Mouse (Mus musculus) forelimb bud, embryonic 11.5 days (tissue): ENCODE results near the gene Tnfrsf1a.

Experiments
- DNase-seq: peaks from one replicate; pipeline ENCODE4 v3.0.0-alpha.2; 2012; ENCODE audit warnings: low read depth, low spot score

Tnfrsf1a gene

DNA sequence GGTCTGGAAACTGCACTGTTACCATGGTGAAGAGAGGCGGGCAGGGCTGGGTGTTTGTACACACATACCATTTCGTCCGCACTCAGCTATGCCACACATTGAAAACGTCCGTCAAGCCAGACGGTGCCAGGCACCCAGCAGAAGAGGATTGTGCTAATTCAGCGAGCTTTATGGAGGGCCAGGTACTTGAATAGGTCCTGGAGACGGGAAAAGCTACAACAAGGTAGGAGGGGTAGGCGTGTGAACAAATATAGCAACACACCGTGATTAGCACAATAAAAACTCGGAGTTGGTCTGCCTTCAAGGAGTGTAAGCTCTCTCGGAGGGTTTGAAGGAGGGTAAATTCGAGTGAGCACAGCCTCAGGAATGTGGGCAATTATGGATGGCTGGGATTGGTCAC is 26.4 kb upstream of the Tnfrsf1a start:
- DNase-seq = no peak

DNA sequence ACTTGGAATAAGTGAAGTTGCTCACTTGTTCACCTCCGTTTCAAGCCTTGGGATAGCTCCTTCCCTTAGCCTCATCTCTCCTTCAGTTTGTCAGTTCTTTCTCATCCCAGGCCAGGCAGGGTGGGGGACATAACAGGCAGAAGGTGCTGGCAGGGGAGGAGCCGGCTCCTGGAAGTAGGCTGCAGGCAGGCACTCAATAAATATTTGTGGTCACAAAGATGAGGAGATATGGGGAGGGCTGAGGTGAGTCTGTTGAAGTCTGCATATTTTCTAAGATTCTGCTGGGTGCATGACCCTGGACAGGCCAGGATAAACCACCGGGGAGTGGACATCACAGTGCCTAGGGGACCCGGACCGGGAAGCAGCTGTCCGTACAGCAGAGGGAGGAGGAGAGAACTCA is 25.6 kb upstream of the Tnfrsf1a start:
- DNase-seq = no peak

DNA sequence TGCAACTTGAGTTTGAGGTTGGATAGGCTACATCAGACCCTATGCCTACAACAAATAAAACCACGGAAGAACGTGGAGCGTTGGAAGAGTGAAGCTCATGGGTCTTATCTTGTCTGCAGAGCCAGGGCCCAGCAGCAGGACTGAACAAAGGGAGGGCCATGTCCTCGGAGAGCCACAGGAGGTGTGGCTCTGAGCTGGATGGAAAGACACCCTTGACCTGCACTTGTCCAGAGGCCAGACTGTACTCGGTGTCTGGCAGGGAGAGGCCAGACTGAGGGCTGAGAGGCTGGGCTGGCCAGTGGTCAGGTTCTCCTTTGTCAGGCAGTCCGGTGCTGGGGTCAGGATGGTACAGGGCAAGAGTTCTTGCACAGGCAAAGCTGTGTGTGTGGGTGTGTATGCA is 23.8 kb upstream of the Tnfrsf1a start:
- DNase-seq = no peak

DNA sequence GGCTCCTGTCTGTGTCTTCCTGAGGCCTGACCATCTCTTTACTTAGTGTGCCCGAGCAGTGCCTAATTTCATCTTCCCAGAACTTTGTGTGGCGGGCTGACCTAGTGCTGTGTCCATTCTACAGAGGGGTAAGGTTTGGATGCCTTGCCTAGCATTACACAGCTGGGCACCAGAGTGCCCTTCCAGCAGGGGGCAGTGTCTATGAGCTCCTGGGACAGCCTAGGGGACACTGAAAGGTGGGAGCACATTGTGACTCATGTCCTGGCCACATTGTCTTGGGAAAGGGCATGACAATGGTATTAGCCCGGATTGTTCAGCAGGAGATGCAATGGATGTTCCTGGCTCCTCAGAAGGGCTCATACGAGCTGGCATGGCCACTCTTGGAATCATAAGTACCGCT is 20.9 kb upstream of the Tnfrsf1a start:
- no peak for DNase-seq

DNA sequence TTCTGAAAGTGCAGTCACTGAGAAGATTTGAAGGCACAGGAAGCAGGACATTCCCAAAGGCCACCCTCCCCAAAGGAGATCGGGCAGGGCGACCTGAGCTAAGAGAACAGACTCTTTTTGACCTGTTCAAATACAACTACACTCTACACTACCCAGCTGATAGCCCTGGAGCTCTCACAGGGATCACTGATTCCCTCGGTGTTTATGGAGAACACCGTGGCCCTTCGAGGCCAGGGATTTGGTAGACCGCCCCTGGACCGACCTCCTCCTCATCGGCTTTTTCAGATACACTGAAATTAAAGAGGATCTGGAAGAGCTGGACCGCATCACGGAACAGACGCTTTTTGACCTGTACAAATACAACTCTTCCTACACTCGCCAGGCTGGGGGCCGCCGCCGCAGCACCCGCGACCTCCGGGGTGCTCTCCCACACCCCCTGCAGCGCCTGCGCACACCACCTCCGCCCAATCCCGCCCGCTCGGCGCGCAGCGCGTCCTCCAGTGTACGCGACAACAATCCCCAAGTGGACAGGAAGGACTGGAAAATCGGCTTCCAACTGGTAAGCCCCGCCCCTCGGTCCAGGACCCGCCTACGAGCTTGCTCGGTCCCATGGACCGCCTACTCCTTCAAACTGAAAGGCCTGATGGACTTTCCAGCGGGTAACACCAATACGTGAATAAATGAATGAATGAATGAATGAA is 18.4 kb upstream of the Tnfrsf1a start:
- peak; percentile 82 for DNase-seq

DNA sequence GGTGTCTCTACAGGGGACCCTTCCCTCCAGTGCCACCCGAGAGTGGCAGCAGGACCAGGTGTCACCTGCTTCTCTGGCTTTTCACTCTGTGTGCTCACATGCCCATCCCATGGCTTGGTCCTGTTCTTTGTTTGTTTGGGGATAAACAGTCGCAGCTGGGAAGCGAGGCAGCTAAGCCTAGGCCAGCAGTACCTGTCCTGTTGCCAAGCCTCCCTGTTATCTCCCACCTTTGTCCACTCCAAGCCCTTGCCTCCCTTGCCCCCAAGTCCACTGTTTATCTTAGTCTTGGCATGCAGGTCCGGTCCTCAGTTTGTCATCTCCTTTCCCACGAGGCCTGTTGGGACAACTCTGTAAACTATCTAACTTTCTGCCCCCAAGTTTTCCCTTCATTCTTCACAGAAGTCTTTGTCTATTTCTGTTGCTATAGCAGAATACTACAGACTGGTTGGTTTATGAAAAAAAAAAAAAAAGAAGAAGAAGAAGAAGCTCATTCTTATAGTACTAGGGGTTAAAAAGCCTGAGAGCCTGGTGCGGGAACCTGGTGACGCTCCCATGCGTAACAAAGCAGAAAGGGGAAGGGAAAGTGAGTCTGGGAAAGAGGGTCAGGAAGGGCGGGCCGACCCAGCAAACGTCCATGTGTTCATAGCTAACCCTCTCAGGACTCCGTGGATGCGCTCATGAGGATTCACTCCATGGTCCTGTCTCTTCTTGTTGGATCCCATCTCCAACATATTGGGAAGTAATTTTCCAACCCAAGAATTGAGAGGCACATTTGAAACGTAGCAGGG is 15.9 kb upstream of the Tnfrsf1a start:
- no peak for DNase-seq

DNA sequence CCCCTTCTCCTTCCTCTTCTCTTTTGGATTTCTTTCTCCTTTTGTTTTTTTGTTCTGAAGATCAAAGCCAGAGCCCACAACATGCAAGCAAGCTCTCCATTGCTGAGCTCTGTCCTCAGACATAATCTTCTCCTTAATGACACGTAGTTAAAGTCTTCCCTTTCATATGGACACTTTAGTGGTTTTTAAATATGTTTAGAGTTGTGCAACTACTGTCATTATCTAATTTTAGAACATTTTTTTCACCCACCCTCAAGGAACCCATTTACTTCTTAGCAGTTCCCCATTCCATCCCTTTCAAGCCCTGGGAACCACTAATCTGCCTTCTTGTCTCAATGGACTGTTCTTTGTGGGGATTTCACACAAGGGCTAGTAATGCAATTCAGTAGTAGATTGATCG is 14.8 kb upstream of the Tnfrsf1a start:
- no peak for DNase-seq

DNA sequence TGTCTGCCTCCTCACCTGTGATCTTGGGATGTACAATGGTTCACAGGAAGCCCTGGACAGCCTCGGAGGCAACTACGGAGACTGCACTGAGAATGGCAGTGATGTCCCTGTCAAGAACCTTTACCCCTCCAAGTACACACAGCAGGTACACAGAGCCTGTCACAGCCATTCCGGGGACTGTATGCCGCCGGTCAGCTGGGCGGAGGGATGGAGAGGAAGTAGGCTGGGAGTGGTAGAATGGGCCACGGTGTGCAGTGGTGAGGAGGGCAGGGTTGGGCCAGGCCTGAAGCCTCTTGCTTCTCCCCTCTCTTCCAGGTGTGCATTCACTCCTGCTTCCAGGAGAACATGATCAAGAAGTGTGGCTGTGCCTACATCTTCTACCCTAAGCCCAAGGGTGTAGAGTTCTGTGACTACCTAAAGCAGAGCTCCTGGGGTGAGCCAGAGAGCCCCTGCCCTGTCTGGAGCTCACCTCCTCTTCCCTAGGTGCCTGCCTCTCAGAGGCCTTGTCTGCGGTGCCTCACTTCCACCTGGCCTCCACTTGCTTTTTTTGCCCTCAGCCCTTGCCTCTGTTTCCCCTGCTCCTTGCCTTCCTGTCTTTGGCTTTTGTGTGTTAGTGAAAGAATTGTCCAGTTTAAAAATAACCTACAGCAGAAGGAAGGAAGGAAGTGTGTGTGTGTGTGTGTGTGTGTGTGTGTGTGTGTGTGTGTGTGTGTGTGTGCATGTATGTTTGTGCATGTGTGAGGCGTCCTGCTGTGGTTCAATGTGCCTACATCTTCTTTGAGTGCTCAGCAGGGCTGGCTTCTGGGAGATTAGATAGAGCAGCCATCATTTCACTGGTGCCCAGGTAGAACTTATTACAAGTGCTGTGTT is 10.1 kb upstream of the Tnfrsf1a start:
- DNase-seq = no peak

DNA sequence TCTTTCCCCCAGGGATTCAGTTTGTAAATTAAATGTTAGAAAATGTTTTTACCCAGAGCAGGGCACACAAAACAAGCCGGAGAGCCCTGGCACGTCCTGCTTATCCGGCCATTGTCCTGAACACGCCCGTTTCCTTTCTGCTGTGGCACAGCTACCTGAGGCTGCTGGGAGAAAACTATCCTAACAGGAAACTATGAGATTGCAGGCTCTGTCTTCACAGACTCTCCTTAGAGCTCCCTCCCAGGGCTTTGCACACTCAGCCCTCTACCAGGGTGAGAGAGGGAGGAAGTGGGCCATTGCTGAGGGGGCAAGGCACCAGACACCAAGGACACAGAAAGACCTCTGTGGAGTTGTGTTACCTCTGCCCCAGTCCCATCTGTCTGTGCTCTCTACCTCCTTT is 8.9 kb upstream of the Tnfrsf1a start:
- DNase-seq = no peak

DNA sequence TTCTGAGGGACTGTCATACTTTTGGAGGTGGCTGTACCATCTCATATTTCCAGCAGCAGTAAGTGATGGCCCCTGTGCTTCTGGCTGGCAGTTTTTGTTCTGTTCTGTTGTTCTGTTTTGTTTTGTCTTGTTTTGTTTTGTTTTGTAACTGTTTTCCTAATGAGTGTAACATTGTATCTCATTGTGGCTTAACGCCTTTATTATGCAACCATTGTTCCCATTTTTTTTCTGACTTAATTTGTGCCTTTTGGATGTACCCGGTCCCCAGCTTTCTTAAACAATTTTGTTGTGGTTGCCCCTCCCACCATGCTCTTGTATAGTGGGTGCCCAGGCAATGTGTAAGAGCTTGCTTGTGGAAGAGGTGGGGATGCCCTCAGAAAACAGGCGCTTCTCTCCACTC is 7.0 kb upstream of the Tnfrsf1a start:
- DNase-seq = no peak

DNA sequence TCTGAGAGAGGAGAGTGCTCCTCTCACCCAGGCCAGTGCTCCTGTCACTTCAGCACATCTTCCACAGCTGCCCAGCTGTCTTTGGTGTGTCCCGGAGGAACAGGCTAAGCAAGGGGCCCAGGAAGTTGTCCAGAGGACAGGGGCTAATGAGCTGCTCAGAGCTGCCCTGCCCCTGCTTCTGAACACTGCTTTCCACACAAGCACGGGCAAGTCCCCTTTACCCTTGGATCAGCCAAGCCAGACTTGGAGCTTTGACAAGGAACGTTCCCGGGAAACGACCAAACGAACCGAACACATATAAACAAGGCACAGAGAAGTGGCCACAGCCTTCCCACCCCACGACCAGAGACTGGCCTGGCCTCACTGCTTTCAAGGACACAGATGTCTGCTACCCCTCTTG is 5.1 kb upstream of the Tnfrsf1a start:
- DNase-seq = no peak

DNA sequence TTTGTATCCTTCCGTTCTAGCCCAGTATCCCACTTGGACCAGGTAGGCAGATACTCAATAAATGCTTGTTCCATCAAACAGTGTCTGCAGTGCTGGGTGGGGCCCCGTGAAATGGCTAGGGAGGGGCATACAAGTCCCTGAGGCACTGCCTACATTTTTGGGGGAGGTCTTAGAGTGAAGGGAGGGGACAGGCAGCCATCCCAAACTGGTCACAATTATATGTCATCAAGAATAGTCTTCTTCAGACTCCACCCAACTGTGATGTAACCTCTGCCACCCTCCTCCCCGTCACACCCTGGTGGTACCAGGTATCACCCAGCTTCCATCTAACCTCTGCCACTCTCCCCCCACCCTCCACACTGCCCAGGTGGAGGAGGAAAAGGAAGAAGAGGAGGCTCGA is 4.3 kb upstream of the Tnfrsf1a start:
- DNase-seq = no peak

DNA sequence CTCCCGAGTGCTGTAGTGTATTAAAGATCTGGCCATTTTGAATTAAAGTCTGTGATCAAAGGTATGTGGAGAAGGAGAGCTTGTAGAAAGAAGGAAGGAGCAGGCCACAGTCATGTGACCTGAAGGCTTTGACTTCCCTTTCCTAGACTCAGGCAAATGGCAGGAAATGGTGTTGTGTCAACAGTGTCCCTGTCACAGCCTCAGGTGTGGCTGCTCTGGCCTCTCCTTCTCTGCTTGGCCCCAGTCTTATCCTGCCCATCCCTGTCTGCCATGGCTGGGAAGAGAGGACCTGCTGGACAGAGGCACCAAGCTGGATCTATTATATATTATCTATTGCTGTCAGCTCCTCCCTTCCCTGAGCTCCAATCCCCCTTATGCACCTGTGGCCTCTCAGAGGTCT is 3.5 kb upstream of the Tnfrsf1a start:
- DNase-seq = no peak

DNA sequence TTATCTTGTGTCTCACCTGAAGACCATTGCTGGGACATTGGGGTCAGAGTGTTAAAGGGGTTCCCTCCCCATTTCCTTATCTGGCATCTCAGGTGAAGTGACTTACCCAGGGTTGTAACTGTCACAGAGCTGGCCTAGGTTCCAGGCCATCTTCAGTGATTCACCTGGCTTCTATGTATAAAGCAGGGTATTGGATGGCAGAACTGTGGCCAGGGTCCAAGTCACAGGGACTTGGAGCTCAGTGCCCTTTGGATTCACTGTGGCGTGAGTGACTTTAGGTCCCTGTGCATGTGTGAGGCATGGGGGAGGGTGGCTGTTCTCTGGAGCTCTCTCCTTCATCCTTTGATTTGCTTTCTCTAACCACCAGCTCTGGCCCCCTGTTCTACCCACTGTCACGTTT is 3.1 kb upstream of the Tnfrsf1a start:
- DNase-seq = no peak

DNA sequence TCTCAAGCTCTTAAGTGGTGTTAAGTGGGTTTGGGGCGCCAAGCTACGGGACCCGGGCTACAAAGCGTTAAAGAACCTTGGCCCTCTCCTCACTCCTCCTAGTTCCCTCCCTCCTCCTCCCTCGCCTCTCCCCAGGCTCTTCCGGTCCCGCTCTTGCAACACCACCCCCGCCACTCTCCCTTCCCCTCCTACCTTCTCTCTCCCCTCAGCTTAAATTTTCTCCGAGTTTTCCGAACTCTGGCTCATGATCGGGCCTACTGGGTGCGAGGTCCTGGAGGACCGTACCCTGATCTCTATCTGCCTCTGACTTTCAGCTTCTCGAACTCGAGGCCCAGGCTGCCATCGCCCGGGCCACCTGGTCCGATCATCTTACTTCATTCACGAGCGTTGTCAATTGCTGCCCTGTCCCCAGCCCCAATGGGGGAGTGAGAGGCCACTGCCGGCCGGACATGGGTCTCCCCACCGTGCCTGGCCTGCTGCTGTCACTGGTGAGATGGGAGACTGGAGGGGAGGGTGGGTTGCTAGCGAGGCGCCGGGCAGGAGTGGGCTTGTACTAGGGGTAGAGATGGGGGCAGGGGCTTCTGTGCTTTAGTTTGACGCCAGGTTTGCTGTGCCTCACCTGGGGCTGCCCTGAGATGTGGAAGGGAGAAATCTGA is 541 bp downstream of the Tnfrsf1a start:
- DNase-seq = peak; percentile 64

DNA sequence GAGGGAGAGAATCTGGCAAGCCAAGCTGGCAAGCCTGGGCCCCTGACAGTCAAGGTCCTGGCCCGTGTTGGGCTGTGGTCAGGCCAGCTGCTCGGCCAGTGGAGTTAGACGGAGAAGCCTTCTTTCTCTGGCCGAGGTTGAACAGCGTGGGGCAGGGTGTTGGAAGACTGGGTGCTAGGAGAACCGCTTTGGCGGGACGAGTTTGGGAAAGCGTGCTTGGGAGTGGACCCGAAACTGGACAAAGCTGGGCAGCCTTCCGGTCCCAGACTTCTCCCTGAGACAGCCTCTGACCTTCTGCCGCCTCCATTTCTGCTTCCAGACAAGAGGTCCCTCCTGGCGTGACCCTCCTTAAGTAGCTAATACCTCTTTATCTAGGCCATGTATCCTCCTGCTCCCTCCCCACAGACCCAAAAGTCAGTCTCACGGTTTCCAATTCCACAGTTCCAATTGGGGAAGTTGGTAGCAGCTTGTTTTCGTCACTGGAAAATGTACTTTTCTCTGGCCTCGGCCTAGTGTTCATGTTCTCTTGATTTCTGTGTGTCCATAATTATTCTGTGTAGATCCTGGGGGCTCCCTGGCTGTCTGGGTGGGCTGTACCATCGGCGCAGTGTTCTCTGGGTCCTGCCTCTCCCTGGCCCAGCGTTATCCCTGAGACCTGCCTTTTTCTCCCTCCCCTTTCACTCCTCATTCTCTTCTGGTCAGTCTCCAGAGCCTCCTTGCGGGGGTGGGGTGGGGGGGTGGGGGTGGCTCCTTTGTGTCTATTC is 1.3 kb downstream of the Tnfrsf1a start:
- no peak for DNase-seq

DNA sequence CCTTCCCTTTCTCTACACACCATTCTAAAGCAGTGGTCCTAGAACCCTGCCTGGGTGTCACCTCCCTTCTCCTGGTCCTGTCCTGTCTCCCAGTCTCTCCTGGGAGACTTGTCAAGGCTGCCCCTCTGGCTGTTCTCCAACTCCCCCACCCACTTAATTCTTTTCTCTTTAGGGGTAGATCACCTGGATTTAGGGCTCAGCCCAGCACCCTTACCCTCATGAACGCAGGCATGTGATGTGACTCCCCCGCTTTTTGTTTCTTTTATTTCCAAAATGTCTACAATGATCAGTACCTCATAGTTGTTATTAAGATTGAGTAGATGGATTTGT is 1.8 kb downstream of the Tnfrsf1a start:
- DNase-seq = no peak

DNA sequence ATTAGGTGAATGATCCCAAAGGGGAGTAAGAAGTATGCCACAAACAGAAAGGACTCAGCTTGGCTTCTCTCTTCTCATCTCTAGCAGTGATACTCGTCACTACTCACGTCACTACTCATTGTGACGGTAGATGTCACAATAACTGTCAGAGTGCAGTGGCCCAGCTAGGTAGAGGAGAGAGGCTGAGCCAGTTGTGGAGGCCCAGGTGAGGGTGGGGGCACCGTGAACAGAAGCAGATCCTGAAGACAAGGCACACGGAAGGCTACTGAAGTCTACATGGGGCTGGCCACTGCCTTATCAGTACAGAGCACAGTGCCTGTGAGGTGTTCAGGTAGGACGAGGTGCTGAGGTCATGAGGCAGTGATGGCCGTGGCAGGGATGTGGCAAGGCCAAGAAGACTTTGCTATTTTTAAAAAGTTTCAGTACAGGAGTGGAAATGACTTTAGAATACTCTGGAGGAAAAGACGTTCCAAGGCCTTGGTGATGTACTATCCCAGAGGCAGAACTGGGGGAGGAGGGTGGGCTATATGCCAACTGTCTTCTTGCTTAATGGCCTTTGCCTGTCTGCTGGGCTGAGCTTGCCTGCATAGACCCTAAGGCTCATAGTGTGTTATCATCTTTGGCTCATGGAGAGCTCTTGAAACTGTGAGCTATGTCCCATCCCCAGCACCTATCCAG is 2.3 kb downstream of the Tnfrsf1a start:
- no peak for DNase-seq

DNA sequence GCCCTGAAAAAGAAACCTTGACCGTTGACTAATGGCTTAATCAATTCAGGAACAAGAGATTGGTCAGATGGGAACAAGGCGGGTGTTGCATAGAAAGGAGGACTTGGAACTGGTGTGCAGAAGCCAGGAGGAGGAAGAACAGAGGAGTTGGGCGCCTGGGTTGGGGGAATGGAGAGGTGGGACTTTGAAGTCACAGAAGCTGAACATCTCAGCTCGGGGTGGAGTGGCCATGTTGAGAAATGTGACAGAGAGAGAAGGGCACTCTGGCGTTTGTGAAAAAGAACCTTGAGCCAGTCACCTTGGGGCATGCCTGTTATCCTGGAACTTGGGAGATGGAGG is 2.9 kb downstream of the Tnfrsf1a start:
- no peak for DNase-seq

DNA sequence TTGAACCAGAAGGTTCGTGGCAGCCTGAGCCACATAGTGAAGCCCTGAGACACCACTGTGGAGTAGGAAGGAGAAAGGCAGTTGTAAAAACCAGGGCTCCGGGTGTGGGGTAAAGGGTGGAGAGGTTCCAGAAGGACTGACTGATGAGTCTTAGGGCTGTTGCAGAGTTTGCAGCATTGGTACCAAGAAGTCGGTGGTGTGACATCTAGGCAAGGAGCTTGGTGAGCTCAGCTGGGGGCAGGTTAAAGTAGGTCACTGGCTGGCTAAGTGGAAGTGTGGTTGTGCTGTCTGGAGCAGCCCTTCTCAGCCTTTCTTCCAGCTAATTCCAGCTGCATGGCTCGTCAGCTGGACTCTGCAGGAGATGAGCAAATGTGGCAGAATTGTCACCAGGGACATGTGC is 3.6 kb downstream of the Tnfrsf1a start:
- DNase-seq = no peak

DNA sequence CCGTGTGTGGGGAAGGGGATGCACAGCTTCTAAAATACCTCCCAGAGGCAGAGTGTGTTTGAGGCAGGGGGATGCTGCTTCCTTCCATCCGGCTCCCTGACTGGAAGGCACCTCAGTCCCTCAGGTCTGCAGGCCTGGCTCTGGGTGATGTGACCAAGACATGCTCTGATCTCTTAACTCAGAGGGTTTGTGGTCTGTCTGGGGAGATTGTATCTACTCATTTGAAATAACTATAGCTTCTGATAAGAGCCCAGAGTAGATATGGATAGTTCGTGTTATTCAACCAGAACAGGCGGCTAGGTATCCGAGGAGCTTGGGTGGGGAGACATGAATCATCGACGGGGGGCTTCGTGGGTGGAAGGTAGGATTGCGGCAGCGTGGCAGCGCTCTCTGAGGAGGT is 4.1 kb downstream of the Tnfrsf1a start:
- DNase-seq = no peak
